Mouse (Mus musculus): ENCODE measurements around the gene Ugt1a10.

Ugt1a10 gene

GRCm38 (mm10) chr1:88231803-88232499 is 176.8 kb downstream of the Ugt1a10 start:
- no peak for DNase-seq

- DNase-seq, result no peak
These were observed 177.6 kb downstream of the Ugt1a10 start for GRCm38 (mm10) chr1:88232664-88233380.

GRCm38 (mm10) chr1:88233421-88234247 is 178.4 kb downstream of the Ugt1a10 start:
- no peak for DNase-seq

GRCm38 (mm10) chr1:88234248-88234610 is 179.0 kb downstream of the Ugt1a10 start:
- DNase-seq, result no peak

GRCm38 (mm10) chr1:88234646-88235045 is 179.5 kb downstream of the Ugt1a10 start:
- DNase-seq, result no peak

GRCm38 (mm10) chr1:88235046-88235893 is 180.1 kb downstream of the Ugt1a10 start:
- DNase-seq, result no peak

GRCm38 (mm10) chr1:88235894-88236415 is 180.8 kb downstream of the Ugt1a10 start:
- DNase-seq, result no peak

GRCm38 (mm10) chr1:88237311-88237710 is 182.1 kb downstream of the Ugt1a10 start:
- DNase-seq, result no peak

GRCm38 (mm10) chr1:88238771-88239170 is 183.6 kb downstream of the Ugt1a10 start:
- no peak for DNase-seq

- no peak for DNase-seq
These were observed 184.9 kb downstream of the Ugt1a10 start for GRCm38 (mm10) chr1:88240072-88240471.

- no peak for DNase-seq
These were observed 185.4 kb downstream of the Ugt1a10 start for GRCm38 (mm10) chr1:88240579-88240978.

- DNase-seq, result no peak
These were observed 188.7 kb downstream of the Ugt1a10 start for GRCm38 (mm10) chr1:88243861-88244260.

- DNase-seq, result no peak
These were observed 190.7 kb downstream of the Ugt1a10 start for GRCm38 (mm10) chr1:88245881-88246280.

GRCm38 (mm10) chr1:88246386-88246785 is 191.2 kb downstream of the Ugt1a10 start:
- DNase-seq, result no peak

- no peak for DNase-seq
These were observed 192.5 kb downstream of the Ugt1a10 start for GRCm38 (mm10) chr1:88247660-88248059.

GRCm38 (mm10) chr1:88248658-88249057 is 193.5 kb downstream of the Ugt1a10 start:
- DNase-seq, result no peak

- no peak for DNase-seq
These were observed 194.4 kb downstream of the Ugt1a10 start for GRCm38 (mm10) chr1:88249596-88249995.

GRCm38 (mm10) chr1:88250023-88250422 is 194.8 kb downstream of the Ugt1a10 start:
- no peak for DNase-seq

- DNase-seq, result no peak
These were observed 197.9 kb downstream of the Ugt1a10 start for GRCm38 (mm10) chr1:88253106-88253505.

GRCm38 (mm10) chr1:88253540-88253939 is 198.4 kb downstream of the Ugt1a10 start:
- no peak for DNase-seq

- DNase-seq, result no peak
These were observed 199.7 kb downstream of the Ugt1a10 start for GRCm38 (mm10) chr1:88254793-88255465.

- no peak for DNase-seq
These were observed 200.3 kb downstream of the Ugt1a10 start for GRCm38 (mm10) chr1:88255466-88255857.

All from kidney, adult 11 months (tissue).